9 mouse cellular contexts compared by ENCODE assay signal in the genomic region with DNA sequence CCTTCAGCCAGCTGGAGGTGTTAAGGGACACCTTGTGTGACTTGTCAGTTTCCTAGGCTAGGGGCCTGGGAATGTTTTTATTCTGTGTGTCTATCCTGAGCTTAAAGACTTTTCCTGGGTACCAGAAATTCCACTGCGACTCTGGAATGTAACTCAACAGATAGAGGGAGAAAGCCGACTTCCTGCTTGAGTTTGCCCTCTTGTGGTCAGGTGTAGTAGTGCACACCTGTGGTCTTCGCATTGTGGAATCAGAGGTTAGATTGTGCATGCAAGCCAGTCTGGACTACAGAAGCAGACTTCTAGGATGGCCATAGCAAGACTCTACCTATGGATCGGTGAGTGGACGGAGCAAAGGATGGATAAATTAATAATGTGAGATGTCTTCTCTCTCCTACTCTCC. TPM values are rescaled to one million over a fixed set of nuclear protein-coding genes. Genes with fewer than 3 reads are reported as not detected.
A peak's percentile ranks its signal among the peaks of the same experiment; 100 is the strongest.
DNase-seq lines count a peak whose midpoint lies in the region; ATAC-seq lines count a peak whose summit lies in the region.
"Had no signal": no experiment of that assay in that cellular context is flagged by ENCODE, and none has a peak within 500 bp of the region (broad histone marks: within the 10 kb centered on the region; RNA-seq: fewer than 3 reads in every experiment).

No protein-coding gene starts in this region.

- H3K36me3 ChIP-seq in midbrain, embryonic 14.5 days (ENCODE audit: control insufficient read depth, insufficient read depth, low read length), result no peaks in the 10 kb centered on the region
- H3K36me3 ChIP-seq in midbrain, embryonic 16.5 days (ENCODE audit: control insufficient read depth, insufficient read depth, low read length), result no peaks in the 10 kb centered on the region
- H3K36me3 ChIP-seq in embryonic facial prominence, embryonic 14.5 days (ENCODE audit: control insufficient read depth, insufficient read depth, low read length), result no peaks in the 10 kb centered on the region
- H3K36me3 ChIP-seq in heart, embryonic 12.5 days, result no peaks in the 10 kb centered on the region
- H3K36me3 ChIP-seq: embryonic facial prominence, embryonic 15.5 days had no signal

- H3K27me3 ChIP-seq in midbrain, embryonic 14.5 days (ENCODE audit: control insufficient read depth, insufficient read depth, low read length), result peaks cover 14% of the 10 kb centered on the region; the same call in 1 of the 2 replicates
- no peaks in the 10 kb centered on the region for H3K27me3 ChIP-seq in midbrain, embryonic 16.5 days (ENCODE audit: control insufficient read depth, insufficient read depth, low read depth, low read length)
- H3K27me3 ChIP-seq in embryonic facial prominence, embryonic 14.5 days (replicated peaks; ENCODE audit: control insufficient read depth, insufficient read depth, low read length), result no peaks in the 10 kb centered on the region
- H3K27me3 ChIP-seq in heart, embryonic 12.5 days (replicated peaks), result no peaks in the 10 kb centered on the region
- H3K27me3 ChIP-seq: embryonic facial prominence, embryonic 15.5 days had no signal

- no peak overlapping the region for H3K27ac ChIP-seq in midbrain, embryonic 14.5 days (replicated peaks; ENCODE audit: low read depth, low read length)
- no peak overlapping the region for H3K27ac ChIP-seq in midbrain, embryonic 16.5 days (ENCODE audit: low read length)
- H3K27ac ChIP-seq in embryonic facial prominence, embryonic 14.5 days (replicated peaks; ENCODE audit: low read depth, low read length), result no peak overlapping the region
- H3K27ac ChIP-seq in heart, embryonic 12.5 days (ENCODE audit: poor library complexity, severe bottlenecking), result no peak overlapping the region
- H3K27ac ChIP-seq: embryonic facial prominence, embryonic 15.5 days had no signal

- no peak overlapping the region for H3K4me2 ChIP-seq in midbrain, embryonic 14.5 days (ENCODE audit: low read length)
- H3K4me2 ChIP-seq in midbrain, embryonic 16.5 days (ENCODE audit: low read length), result no peak overlapping the region
- no peak overlapping the region for H3K4me2 ChIP-seq in embryonic facial prominence, embryonic 14.5 days (ENCODE audit: low read depth, low read length)
- H3K4me2 ChIP-seq in heart, embryonic 12.5 days, result no peak overlapping the region
- H3K4me2 ChIP-seq: embryonic facial prominence, embryonic 15.5 days had no signal

- H3K9me3 ChIP-seq in midbrain, embryonic 14.5 days (ENCODE audit: control insufficient read depth, low read length), result no peaks in the 10 kb centered on the region
- no peaks in the 10 kb centered on the region for H3K9me3 ChIP-seq in midbrain, embryonic 16.5 days (replicated peaks; ENCODE audit: control insufficient read depth, low read length, poor library complexity, severe bottlenecking)
- no peaks in the 10 kb centered on the region for H3K9me3 ChIP-seq in embryonic facial prominence, embryonic 14.5 days (ENCODE audit: control insufficient read depth, low read length)
- H3K9me3 ChIP-seq in heart, embryonic 12.5 days (replicated peaks), result no peaks in the 10 kb centered on the region
- H3K9me3 ChIP-seq: embryonic facial prominence, embryonic 15.5 days had no signal

- peak; percentile 80 for DNase-seq in midbrain, embryonic 14.5 days
- DNase-seq in ZHBTc4 (ENCODE audit: low read depth, low spot score), result peak; percentile 82
- peak; percentile 54 for DNase-seq in embryonic facial prominence, embryonic 14.5 days (ENCODE audit: low spot score)
- peak; percentile 58 for DNase-seq in lung, postnatal 10 days
- DNase-seq in thymus, postnatal 0 days (ENCODE audit: low spot score), result peak; percentile 36
- no peak for DNase-seq in gastrocnemius, postnatal 10 days

- 0 out of 2 replicates have a peak, but pooled peaks cover 3% of the 10 kb centered on the region for H3K4me1 ChIP-seq in midbrain, embryonic 14.5 days (ENCODE audit: control insufficient read depth, insufficient read depth, low read length)
- peaks cover 7% of the 10 kb centered on the region; the same call in 1 of the 2 replicates for H3K4me1 ChIP-seq in midbrain, embryonic 16.5 days (ENCODE audit: control insufficient read depth, insufficient read depth, low read length)
- no peaks in the 10 kb centered on the region for H3K4me1 ChIP-seq in embryonic facial prominence, embryonic 14.5 days (ENCODE audit: control insufficient read depth, insufficient read depth, low read length)
- peaks cover 42% of the 10 kb centered on the region for H3K4me1 ChIP-seq in heart, embryonic 12.5 days (replicated peaks)

- H3K4me3 ChIP-seq in midbrain, embryonic 14.5 days (replicated peaks; ENCODE audit: low read depth, low read length), result no peak overlapping the region
- H3K4me3 ChIP-seq in midbrain, embryonic 16.5 days (ENCODE audit: low read depth, low read length), result no peak overlapping the region
- no peak overlapping the region for H3K4me3 ChIP-seq in embryonic facial prominence, embryonic 14.5 days (ENCODE audit: low read depth, low read length)
- H3K4me3 ChIP-seq in heart, embryonic 12.5 days, result no peak overlapping the region
- H3K4me3 ChIP-seq: embryonic facial prominence, embryonic 15.5 days had no signal

- WGBS in midbrain, embryonic 14.5 days, result 47% methylated on average over 5 of the region's 5 CpGs
- 45% methylated on average over 5 of the region's 5 CpGs for WGBS in midbrain, embryonic 16.5 days
- 38% methylated on average over 5 of the region's 5 CpGs for WGBS in embryonic facial prominence, embryonic 14.5 days
- WGBS in heart, embryonic 12.5 days, result 46% methylated on average over 5 of the region's 5 CpGs

- ATAC-seq in midbrain, embryonic 14.5 days (ENCODE audit: low FRiP score, low TSS enrichment), result no peak
- ATAC-seq in midbrain, embryonic 16.5 days, result no peak
- no peak for ATAC-seq in embryonic facial prominence, embryonic 14.5 days (ENCODE audit: low read depth)
- ATAC-seq in heart, embryonic 12.5 days (ENCODE audit: insufficient number of reproducible peaks, low FRiP score), result no peak

- H3K9ac ChIP-seq in midbrain, embryonic 14.5 days (replicated peaks; ENCODE audit: low read length), result no peak overlapping the region
- no peak overlapping the region for H3K9ac ChIP-seq in midbrain, embryonic 16.5 days (ENCODE audit: low read depth, low read length)
- H3K9ac ChIP-seq in embryonic facial prominence, embryonic 14.5 days (ENCODE audit: low read depth, low read length), result no peak overlapping the region
- no peak overlapping the region for H3K9ac ChIP-seq in heart, embryonic 12.5 days
- H3K9ac ChIP-seq: embryonic facial prominence, embryonic 15.5 days had no signal

RNA-seq across cellular contexts. Expression of a gene that starts 33.3 kb away (rescaled TPM):
- polyA plus RNA-seq in midbrain, embryonic 14.5 days (2014; fragmentation: Nextera tagmentation; extraction: Ambion mirVana), result 0.13 TPM in 1 of 2 replicates, not detected in the other
- 0.44 and 0.63 TPM in 2 replicates for polyA plus RNA-seq in midbrain, embryonic 16.5 days (2015; fragmentation: Nextera tagmentation; extraction: Ambion mirVana)
- 0.11 and 0.24 TPM in 2 replicates for polyA plus RNA-seq in embryonic facial prominence, embryonic 14.5 days (2014; fragmentation: Nextera tagmentation; extraction: Ambion mirVana)
- polyA plus RNA-seq in thymus, postnatal 0 days (2015; fragmentation: Nextera tagmentation; extraction: Ambion mirVana), result 0.10 TPM in 1 of 2 replicates, not detected in the other
- total RNA-seq in gastrocnemius, postnatal 10 days (2021), result under 1 TPM in 1 of 2 experiments, not detected in 1; 0.14 TPM
- 0.38 and 0.40 TPM in 2 replicates for polyA plus RNA-seq in heart, embryonic 12.5 days (2016; fragmentation: Nextera tagmentation; extraction: Ambion mirVana)
